Mouse (Mus musculus) left cerebral cortex, adult 11 months (tissue): ENCODE measurements around the gene Rhbdf1.

Experiments used
- DNase-seq: peaks from one replicate; pipeline ENCODE4 v3.0.0; 2022; ENCODE audit warnings: low spot score

Rhbdf1 gene

DNA sequence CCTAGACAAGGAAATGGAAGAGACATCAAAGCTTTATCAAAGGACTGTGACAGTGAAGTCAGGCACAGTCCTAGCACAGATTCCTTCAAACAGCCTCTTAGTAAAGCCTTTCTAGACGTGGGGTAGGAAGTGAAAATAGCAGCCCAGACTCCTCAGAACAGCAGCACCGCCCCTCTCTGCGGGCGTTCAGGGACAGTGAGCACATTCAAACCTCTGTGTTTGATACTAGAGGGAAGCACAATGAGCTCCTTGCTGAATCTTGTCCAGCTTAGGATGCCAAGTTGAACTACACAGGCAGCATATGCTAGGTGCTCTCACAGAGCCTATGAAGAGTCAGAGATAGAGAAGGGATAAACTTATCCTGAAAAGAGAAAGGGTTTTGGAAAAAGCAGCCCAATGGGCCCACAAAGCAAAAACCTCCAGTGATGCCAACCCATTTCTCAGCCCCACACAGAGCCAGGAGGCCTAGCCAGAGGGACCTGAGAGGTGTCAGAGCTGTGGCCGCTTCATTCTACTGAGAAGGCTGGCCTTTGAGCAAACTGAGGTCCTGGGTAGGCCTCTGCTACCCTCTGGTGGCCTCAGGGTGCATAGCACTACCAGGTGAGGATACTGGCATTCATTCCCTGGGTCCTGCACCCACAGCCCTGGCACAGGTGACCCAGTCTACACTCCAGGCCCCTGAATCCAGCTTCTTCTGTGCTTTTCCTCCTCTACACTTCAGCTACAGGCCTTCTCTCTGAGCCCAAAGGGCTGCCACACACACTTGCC is 16.2 kb upstream of the Rhbdf1 start:
- no peak for DNase-seq

DNA sequence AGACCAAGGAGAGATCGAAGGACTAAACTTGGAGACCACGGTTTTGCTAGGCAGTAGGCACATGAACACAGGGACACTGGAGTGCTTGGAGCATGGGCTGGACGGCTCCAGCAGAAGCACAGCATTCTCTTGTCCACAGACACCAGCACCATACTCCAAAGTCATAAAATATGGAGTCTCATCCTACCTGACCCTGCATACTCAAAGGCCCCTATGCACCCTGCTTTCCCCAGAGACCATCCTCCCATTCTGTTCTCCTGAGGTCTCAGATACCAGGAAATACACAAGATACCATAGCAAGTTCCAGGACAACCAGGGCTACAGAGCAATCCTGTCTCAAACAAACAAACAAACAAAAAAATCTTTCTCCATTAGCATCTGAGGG is 15.3 kb upstream of the Rhbdf1 start:
- DNase-seq, result no peak

DNA sequence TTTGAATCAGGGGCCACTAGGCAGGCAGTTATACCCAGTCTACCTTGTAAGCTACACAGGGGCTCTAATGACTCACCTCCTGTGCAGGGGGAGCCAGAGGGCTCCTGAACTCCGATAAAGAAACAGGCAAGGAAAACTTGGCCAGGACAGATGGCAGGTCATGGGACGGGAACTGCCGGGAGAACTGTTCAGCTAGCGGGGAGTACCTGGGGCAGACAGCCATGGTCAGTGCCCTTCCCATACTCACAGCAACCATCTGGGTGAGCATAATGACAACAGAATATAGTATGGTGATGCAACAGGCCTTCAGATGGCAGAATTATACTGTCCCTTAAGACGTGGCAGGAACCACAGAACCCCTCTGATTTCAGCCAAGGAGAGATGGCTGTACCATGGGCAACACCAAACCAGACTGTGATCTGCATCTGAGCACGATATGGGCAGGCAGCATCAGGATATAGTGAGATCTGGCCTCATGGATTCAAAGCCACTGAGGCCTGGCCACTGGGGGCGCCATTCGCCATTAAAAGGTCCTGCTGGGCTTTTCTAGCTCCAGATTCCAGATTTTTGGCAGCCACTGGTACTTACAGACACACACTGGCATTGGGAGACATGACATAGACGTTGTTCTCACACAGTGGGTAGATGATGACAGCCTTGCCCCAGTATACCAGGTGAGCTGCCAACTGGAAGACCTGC is 14.8 kb upstream of the Rhbdf1 start:
- DNase-seq, result no peak

DNA sequence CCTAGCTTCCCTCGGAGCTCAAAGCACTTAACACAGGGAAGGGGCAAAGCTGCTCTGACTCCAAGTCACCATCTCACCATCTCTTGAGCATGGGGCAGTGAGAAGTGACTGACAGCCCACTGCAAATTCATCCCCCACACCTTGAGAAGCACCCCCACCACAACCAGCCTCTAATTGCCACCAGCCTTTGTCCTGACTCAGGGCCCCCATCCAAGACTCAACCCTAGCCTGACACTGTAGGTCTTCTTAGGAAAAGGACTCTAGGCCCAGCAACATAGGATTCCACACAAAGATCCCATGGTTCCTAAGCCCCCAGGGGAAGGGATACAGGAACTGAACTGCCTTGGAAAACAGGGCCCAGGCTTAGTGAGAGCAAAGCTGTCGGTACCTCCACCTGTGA is 14.0 kb upstream of the Rhbdf1 start:
- DNase-seq, result no peak

DNA sequence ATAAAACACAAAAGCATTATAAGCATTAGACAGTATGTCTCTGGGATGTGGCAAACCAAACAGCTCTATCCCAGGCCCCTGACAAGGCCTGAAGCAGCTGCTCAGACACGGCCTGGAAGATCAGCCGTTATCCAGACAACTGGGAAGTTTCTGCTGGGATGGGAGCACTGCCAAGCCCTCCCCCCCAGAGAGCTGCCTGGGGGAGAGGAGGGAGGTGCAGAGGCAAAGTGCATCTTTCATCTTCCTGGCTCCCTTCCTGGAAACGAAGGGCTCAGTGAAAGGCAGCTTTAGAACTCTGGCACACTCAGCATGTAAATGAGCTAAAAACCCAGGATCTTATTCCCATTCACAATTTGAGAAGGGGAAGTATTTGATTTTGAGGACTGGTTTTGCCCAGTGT is 13.5 kb upstream of the Rhbdf1 start:
- DNase-seq, result no peak

DNA sequence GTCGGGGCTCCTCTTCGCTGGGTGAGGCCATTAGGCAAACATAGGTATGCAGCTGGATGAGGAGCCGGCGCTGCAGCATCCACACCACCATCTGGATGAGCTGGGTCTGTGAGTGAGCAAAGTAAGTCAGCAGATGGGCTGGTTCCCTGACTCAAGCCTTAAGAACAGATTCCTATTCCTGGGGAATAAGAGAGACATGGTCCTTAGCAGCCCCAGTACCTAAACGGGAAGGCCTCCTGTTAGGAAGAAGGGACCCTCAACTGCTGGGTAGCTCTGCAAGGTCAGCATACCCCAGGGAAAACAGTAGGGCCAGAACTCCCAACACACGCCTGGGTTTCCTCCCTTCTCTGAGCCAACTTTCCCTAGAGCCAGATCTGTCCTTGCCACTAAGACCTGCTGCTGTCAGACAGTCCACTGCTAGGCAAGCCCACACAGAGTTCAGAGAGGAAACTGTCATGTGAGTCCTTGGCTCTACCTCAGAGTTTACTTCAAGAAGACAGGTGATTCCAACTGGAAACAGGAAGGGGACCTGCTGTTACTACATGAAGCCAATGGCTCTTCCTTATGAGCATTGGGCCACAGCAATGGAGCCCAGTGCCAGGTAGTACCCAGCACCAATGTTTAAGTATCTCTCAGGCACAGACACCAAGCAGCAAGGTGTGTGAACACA is 12.9 kb upstream of the Rhbdf1 start:
- no peak for DNase-seq

DNA sequence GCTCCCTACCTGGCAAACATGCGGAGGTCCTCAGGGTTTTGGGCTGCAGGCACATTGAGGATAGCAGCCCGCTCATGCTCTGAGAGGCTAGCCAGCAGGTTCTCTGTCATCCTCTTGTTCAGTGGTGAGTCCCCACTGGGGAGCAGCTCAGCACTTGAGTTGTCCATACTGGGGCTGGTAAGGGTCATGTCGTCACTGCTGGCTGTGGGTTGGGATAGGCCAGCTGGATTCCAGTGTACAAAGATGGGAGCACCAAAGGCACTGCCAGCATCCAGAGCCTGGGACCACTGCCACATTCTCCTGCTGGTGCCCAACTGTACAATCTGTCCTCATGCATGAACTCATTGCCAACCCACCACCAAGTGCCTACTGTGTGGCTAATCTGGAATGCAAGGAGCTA is 11.8 kb upstream of the Rhbdf1 start:
- DNase-seq, result no peak

DNA sequence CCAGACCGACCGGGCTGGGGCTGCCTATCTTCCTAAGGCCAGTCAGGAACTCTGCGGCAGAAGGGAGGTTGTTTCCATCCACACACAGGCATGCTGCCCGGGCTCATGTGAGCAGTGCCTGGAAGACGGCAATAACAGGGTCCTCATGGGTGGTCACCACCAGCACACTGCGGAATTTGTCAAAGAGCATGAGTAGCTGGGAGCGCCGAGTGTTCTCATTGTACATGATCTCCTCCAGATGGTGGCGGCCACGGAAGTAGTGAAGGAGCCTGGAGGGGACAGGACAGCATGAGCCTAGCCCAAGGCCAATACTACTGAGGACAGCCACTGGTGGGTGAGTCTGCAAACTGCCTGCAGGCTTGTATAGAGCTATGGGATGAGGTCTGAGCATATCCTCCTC is 10.7 kb upstream of the Rhbdf1 start:
- no peak for DNase-seq

DNA sequence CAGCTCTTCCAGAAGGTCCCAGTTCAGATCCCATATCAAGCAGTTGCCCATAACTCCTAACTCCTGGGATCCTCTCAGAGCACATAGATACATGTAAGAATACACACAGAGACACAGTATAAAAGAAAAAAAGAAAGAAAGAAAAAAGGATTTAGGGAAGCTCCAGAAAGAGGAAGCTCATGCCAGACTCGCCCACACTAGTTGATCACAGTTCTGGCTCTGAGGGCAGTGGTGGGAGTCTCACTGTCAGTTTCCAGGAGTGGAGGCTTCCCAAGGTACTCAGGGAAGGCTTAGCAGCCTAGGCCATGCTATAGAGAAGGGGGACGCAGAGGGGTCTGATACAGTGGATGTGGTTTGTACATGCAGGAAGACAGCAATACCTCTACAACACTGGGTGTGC is 9.0 kb upstream of the Rhbdf1 start:
- no peak for DNase-seq

DNA sequence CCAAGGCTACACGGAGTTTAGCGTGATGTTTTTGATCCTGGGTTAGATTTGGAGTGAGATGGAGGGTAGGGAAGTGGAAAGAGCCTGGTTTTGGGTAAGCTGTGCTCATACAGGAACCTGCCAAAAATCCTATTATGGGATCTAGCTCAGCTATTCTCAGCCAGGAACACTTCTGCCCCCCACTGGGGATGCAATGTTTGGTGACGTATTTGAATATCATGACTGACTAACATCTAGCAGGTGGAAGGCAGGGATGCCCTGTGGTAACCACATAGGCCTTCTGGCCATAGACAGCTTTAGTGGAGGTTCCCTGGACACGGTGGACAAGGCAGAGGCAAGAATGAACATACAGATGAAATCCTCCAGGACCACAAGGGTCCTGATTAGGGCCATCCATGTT is 8.1 kb upstream of the Rhbdf1 start:
- DNase-seq, result no peak

DNA sequence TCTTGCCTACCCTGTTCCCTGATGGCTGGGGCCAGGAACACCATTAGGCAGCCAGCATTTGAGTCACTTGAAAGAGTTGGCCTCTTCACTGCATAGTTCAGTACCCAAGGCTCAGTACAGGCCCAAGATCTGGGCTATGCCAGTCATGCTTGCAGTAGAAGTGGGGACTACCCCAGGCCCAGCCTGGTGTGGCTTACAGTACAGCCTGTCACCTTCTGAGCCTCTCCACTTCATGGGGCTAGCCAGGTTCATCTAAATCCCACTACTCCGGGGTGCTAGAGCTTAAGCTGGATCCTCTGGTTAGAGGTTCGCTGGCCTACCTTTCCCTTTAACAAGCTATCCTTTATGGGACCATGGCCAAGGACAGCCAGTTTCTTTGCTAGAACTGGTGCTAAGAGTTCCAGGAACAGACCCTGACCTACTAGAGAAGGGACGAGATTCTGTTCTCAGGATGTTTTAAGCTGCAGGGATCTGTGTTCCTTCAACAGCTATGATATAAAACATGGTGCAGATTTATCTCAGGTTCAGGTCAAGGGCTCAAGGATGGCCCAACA is 6.3 kb upstream of the Rhbdf1 start:
- DNase-seq, result no peak

DNA sequence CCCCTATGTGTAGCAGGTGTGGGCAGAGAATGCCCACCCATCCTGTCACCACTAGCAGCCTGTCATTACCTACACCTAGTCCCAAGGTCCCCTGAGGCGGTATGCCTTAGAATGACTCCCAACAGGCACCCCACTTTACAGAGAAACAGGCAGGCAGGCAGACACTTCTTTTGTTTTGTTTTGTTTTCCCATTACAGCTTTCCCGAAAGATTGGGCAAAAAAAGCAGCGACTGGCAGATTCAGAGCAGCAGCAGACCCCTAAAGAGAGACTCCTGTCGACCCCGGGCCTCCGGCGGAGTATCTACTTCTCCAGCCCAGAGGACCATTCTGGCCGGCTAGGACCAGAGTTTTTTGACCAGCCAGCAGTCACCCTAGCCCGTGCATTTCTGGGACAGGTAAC is 5.5 kb upstream of the Rhbdf1 start:
- DNase-seq, result no peak

DNA sequence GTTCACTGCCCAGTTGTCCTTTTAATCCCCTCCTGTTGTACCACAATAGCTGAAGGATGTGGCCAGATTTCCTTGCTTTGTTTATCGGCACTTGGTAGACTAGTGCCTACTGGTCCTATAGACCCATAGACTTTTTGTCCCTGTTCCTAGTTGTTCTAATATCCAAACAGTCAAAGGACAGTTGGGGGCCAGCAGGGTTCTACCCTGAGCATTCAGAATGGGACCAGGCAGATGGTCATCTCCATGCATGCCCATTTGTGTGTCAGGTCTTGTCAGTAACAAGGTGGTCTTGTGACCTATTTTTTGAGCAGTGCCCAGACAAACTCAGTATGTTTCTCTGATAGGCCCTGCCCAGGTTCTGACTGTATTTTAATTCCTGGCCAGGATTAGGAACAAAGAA is 4.9 kb upstream of the Rhbdf1 start:
- DNase-seq, result no peak

DNA sequence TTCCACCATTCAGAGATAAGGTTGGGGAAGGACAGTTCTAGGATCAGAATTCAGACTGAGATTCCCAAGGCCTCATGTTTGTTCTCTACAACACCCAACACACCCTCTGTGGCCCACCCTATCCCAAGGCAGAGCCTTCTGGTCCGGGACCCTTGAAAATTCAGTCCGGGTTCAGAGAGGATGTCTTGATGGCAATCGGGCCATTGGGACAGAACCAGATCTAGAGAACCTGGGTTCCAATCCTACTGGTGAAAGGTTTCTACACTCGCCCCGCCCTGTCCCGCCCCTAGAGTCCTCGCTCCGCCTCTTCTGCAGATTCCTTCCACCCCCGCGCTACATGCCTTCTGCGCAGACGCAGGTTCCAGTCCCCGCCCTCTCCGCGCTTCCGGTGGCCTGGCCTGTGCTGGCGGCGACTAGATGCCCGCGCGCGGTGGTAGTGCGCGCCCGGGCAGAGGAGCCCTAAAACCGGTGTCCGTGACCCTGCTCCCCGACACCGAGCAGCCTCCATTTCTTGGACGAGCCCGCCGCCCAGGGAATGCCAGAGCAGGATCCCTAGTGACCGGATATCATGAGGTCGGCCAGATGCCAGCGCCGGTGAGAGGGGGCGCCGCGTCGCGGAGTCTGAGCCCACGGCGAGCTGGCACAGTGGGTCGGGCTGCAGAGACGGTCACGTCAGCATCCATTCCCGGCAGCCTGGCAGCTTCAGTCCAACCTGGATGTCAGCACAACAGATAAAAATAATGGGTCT is 4.2 kb upstream of the Rhbdf1 start, which contains the start of gene Mpg:
Gene Mpg, plus strand, starts transcription at position 382 of the 748 bp plus-strand sequence.
- DNase-seq, result peak; percentile 80

DNA sequence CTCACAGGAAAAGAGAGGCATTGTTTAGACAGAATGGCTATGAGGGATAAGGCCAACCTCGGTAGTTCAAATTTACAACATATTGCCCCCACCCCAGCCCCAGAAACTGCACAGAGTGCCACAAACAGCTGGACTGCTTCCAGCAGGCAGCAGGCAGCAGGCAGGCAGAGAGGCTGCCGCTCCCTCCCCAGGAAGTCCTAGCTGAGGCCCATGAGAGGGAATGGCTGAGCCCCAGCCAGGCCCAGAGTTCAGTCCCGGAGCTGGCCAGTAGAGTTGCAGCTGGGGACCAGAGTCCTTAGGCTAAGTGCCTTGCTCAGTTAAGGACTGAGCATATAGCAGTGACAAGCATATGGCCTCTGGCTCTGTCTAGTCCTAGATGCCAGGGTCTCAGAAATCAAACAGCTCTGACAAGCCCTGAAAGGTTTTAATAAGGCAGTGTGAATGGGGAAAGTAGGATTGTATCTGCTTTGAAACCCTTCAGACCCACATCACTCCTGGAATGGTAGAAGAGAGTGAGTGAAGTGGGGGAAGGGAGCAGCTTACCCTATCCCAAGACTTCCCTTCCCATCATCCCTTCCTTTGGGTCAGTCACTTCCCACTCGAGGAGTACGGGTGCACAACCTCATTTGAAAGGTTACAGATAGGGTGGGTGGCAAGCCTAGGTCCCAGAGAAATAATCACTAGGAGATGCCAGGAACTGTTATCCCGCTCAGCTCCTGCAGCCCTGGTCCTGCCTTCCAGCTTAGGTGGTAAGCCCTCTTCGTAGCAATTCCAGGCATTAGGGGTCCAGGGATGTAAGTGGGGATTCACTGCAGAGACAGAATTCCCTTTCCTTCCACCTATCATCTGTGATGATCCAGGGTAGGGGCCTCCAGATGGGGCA is 3.4 kb upstream of the Rhbdf1 start:
- DNase-seq, result no peak

DNA sequence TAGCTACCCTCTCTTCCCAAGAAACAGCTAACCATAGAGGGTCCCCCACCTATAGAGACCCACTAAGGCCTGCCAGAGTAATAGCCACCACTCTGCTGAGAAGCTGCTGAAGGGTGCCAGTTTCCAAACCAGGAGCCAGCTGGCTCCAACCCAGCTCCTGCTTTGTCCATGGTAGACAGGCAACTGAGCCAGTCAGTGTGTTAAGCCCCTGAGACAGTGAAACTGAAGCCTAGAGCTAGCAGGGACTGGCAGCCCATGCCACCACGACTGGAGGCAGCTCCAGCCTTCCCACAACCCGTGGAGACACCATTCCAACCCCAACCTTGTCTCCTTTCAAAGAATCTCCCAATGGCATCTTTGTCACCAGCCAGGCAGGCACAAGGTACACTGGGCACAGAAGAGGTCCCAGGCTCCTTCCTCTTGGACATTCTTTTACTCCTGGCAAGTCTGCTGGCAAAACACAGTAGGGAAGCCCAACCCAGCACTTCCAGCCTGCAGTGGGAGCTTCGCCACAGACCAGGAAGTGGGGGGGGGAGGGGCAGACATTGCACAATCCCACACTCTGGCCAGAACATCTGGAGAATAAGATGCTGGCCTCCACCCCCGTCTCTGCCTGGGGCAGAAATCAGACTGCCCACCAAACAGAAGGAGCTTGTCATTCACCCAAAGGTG is 2.5 kb upstream of the Rhbdf1 start:
- no peak for DNase-seq

DNA sequence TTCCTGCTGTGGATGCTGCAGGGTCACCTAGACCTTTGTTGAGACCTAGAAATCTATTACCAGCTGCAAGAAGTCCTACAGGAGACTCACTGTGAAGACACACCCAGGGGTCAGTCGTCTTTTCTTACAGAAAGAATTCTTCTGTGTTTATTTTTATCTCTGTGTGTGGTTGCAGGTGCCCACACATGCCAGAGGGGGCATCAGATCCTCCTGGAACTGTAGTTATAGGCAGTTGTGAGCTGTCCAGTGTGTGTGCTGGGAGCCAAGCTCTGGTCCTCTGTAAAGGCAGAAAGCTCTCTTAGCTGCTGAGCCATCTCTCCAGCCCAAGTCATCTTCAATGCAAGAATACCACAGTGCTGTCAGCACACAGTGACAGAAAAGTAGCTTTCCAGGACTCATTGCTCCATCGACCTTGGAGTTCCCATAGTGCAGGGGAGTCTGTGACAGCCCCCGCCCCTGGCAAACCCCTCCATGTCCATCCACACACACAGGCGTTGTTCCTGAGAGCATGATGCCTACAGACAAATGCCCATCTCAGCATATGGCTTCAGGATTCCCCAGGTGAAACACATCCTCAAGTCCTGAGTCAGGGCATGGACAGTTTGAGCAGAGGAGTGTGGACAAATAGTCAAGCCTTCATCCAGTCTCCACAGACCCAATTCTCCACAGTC is 1.3 kb upstream of the Rhbdf1 start:
- DNase-seq, result no peak

DNA sequence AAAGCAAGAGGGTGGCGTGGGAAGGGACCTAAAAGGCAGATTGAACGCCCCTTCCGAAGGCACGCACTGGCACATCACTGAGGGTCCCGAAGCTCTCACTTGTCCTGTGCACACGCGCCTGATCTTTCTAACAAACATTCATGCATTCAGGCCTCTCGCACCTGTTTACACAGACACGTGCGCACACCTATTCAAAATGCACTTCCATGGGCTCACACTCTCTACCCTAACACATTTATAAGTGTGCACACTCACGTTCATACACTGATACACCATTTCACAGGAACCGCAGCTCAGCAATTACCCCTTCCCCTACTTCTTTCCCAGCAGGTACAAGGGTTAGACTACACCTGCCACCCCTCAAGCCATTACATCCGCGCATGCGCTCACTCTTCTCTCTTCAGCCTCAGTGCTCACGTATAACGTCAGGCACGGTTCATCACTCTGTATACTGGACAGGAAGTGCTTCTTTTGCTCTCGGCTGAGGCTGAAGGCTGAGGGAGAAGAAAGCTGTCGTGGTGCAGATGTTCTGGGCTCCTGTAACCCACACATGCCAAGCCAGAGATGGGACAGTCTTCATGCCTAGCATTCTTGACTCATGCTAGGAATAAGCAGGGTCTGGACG is 582 bp upstream of the Rhbdf1 start:
- DNase-seq, result no peak

DNA sequence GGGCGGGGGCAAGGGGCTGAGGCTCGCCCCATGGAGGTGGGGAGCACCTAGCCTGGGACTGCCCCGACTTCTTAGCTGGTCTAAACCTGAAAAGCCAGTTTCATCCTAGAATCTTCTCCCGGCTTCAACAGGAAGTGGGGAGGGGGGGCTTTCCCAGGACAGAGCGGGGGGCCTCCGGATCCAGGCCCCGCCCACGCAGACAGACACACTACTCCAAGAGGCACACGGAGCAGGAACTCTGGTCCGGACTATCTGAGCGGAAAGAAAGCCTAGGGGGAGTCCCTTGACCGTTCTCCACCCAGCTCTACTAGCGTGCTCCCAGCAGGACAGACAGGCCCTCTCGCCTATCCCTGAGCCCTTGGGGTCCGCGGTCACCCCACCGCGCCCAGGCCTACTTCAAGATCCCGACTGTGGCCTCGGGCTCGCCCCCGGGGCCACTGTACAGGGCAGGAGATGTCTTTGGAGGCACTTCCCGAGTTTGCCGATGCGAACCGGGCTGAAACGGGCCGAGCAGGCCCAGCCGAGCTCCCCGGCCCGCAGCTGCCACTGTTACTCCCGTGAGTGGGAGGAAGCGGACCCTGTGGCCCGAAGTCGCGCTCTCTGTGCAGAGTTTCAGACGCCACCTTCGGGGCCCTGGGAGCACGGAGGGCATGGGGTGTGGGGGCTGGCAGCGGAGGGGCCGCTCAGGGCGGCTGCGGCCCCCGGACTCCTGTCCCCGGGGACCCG is 712 bp downstream of the Rhbdf1 start:
- no peak for DNase-seq
